Mouse (Mus musculus) megakaryocyte-erythroid progenitor cell, adult 5-6 weeks (primary cell): ENCODE measurements around the gene Rcor3. TPM values are rescaled to one million over a fixed set of nuclear protein-coding genes. Genes with fewer than 3 reads are reported as not detected.

Experiments used
- ATAC-seq: replicated peaks from 2 replicates; pipeline ENCODE4 v1.8.0; 2016; ENCODE audit warnings: mild to moderate bottlenecking, inconsistent platforms; ENCODE audit not compliant: severe bottlenecking, poor library complexity, low FRiP score, low TSS enrichment
- total RNA-seq, 2 experiments: library from RNA; stranded (forward) in 1 of 2; stranded (reverse) in 1 of 2; fragments of 200-1000, 215-1000 nt in 1 of 2; fragments of >200 nt in 1 of 2; fragmentation: Nextera tagmentation in 1 of 2; gene quantifications; 2 replicates each; pipeline ENCODE4 v1.2.3; 2014 to 2017

Gene Rcor3
- 26.1 and 35.9 TPM in 2 replicates for total RNA-seq (2014; fragmentation: Nextera tagmentation)
- total RNA-seq (2017), result 18.3 and 28.4 TPM in 2 replicates

GRCm38 (mm10) chr1:192137926-192138910 lies at the start of gene Rcor3:
Gene Rcor3 (minus strand): TSS chr1:192138062.
- peak; percentile 45 for ATAC-seq

- no peak for ATAC-seq
Measured at GRCm38 (mm10) chr1:192181696-192182257, 43.9 kb upstream of the Rcor3 start.

- ATAC-seq, result no peak
Measured at GRCm38 (mm10) chr1:192179877-192180276, 42.0 kb upstream of the Rcor3 start.

GRCm38 (mm10) chr1:192171477-192171876 lies 33.6 kb upstream of the Rcor3 start:
- ATAC-seq, result no peak

GRCm38 (mm10) chr1:192151179-192151578 lies 13.3 kb upstream of the Rcor3 start:
- no peak for ATAC-seq

GRCm38 (mm10) chr1:192140313-192140712 lies 2.5 kb upstream of the Rcor3 start:
- ATAC-seq, result no peak

GRCm38 (mm10) chr1:192137291-192137925 lies 454 bp downstream of the Rcor3 start:
- ATAC-seq, result no peak

GRCm38 (mm10) chr1:192136561-192137290 lies 1.1 kb downstream of the Rcor3 start:
- peak; percentile 82 for ATAC-seq

- ATAC-seq, result peak; percentile 73
Measured at GRCm38 (mm10) chr1:192130202-192130601, 7.7 kb downstream of the Rcor3 start.

- peak; percentile 78 for ATAC-seq
Measured at GRCm38 (mm10) chr1:192128343-192128742, 9.5 kb downstream of the Rcor3 start.

- no peak for ATAC-seq
Measured at GRCm38 (mm10) chr1:192125761-192126160, 12.1 kb downstream of the Rcor3 start.

- ATAC-seq, result no peak
Measured at GRCm38 (mm10) chr1:192116262-192116661, 21.6 kb downstream of the Rcor3 start.

GRCm38 (mm10) chr1:192115378-192115777 lies 22.5 kb downstream of the Rcor3 start:
- 0 out of 2 replicates have a peak, but pooled peaks have one; percentile 56 for ATAC-seq

GRCm38 (mm10) chr1:192109169-192109568 lies 28.7 kb downstream of the Rcor3 start:
- ATAC-seq, result peak; percentile 77

- peak; percentile 90 for ATAC-seq
Measured at GRCm38 (mm10) chr1:192107352-192107751, 30.5 kb downstream of the Rcor3 start.

- ATAC-seq, result no peak
Measured at GRCm38 (mm10) chr1:192105902-192106389, 31.9 kb downstream of the Rcor3 start.

- no peak for ATAC-seq
Measured at GRCm38 (mm10) chr1:192104021-192104420, 33.8 kb downstream of the Rcor3 start.

- no peak for ATAC-seq
Measured at GRCm38 (mm10) chr1:192103176-192103575, 34.7 kb downstream of the Rcor3 start.

GRCm38 (mm10) chr1:192101359-192101758 lies 36.5 kb downstream of the Rcor3 start:
- ATAC-seq, result no peak
